Mouse (Mus musculus) neural tube, embryonic 12.5 days (tissue): ENCODE results near the gene Ppp6r2. TPM values are rescaled to one million over a fixed set of nuclear protein-coding genes. Genes with fewer than 3 reads are reported as not detected.

Experiments used
- ATAC-seq: fragments of 200-750 bp; cut with Nextera tagmentation; 2 replicates; pipeline ENCODE4 v1.8.0; 2017; ENCODE audit warnings: low read depth, mild to moderate bottlenecking, moderate TSS enrichment, moderate library complexity; ENCODE audit not compliant: low FRiP score
- H3K27ac ChIP-seq: fragments of 300-500 bp; sonication (generic); 2 replicates; pipeline ENCODE4 v1.5.1; 2016
- H3K27me3 ChIP-seq: fragments of 300-500 bp; sonication (generic); replicated peaks from 2 replicates; pipeline ENCODE4 v1.6.1; 2016; ENCODE audit warnings: mild to moderate bottlenecking
- H3K36me3 ChIP-seq: fragments of 300-500 bp; sonication (generic); 2 replicates; pipeline ENCODE4 v1.6.1; 2016; ENCODE audit warnings: mild to moderate bottlenecking
- H3K4me1 ChIP-seq: fragments of 300-500 bp; sonication (generic); 2 replicates; pipeline ENCODE4 v1.6.1; 2016
- H3K4me2 ChIP-seq: fragments of 300-500 bp; sonication (generic); replicated peaks from 2 replicates; pipeline ENCODE4 v1.6.1; 2016; ENCODE audit warnings: mild to moderate bottlenecking
- H3K4me3 ChIP-seq: fragments of 300-500 bp; sonication (generic); 2 replicates; pipeline ENCODE4 v1.5.1; 2016
- H3K9ac ChIP-seq: fragments of 300-500 bp; sonication (generic); 2 replicates; pipeline ENCODE4 v1.6.1; 2016; ENCODE audit warnings: mild to moderate bottlenecking
- H3K9me3 ChIP-seq: fragments of 300-500 bp; sonication (generic); 2 replicates; pipeline ENCODE4 v1.6.1; 2016; ENCODE audit warnings: mild to moderate bottlenecking
- WGBS: fragments of 180-500 bp; shearing (Covaris S2); methylation state at CpG from one replicate; pipeline ENCODE4 v1.1.7; 2016; 5-methylcytosine and 5-hydroxymethylcytosine counted together
- microRNA-seq: library from miRNA; unstranded; fragments of <30 nt; microRNA quantifications from one replicate; pipeline ENCODE4, GENCODE M21; 2017
- polyA plus RNA-seq: library from polyadenylated mRNA; unstranded; fragments of >200 nt; fragmentation: Nextera tagmentation; extraction: Ambion mirVana; gene quantifications from 2 replicates; pipeline ENCODE4 v1.2.1, GENCODE M21; 2016

Gene Ppp6r2
- polyA plus RNA-seq, 1 experiment from 2014 or later, result 56.9 TPM

GRCm38 (mm10) chr15:89322670-89323522 lies 111.5 kb downstream of the Ppp6r2 start, which contains the start of gene Adm2:
Gene Adm2 (plus strand): TSS chr15:89322720.
- Histone ChIP-seq H3K27me3 (peaks cover 15% of the 10 kb centered on the region), H3K4me3 (no peak within 1 kb of the TSS; the same call in 1 of the 2 replicates), H3K9ac (no peak within 1 kb of the TSS), H3K9me3 (no peaks in the 10 kb centered on the region), H3K4me1 (peaks cover 4% of the 10 kb centered on the region; the same call in 1 of the 2 replicates), H3K36me3 (no peaks in the 10 kb centered on the region), H3K4me2 (peak within 1 kb of the TSS; percentile 42), H3K27ac (no peak within 1 kb of the TSS)
- no peak for ATAC-seq
- WGBS, result 8% methylated on average over 26 of the region's 26 CpGs

DNA sequence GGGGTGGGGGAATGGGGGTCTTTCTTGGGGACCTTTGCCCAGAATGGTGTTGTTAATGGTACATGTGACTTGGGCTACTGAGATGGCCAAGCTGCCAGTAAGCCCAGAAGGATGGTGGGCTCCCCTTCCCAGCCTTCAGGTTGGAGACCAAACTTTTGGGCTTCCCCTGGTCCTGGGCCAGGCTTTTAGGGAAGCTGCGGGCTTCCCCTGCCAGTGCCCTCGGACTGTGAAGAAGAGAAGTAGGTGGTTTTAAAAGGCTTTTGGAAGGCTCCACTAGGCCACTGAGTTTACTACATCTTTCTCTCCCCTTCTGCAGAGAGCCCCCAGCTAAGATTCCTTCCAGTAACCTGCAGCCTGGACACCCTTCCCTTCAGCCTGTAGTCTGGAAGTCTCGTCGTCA lies 112.3 kb downstream of the Ppp6r2 start:
- Histone ChIP-seq H3K27me3 (peaks cover 15% of the 10 kb centered on the region), H3K9me3 (no peaks in the 10 kb centered on the region), H3K36me3 (no peaks in the 10 kb centered on the region), H3K9ac (no peak overlapping the region), H3K4me2 (no peak overlapping the region), H3K27ac (no peak overlapping the region), H3K4me3 (no peak overlapping the region), H3K4me1 (peaks cover 4% of the 10 kb centered on the region; the same call in 1 of the 2 replicates)
- ATAC-seq, result no peak
- WGBS, result 91% methylated on average over 4 of the region's 4 CpGs

DNA sequence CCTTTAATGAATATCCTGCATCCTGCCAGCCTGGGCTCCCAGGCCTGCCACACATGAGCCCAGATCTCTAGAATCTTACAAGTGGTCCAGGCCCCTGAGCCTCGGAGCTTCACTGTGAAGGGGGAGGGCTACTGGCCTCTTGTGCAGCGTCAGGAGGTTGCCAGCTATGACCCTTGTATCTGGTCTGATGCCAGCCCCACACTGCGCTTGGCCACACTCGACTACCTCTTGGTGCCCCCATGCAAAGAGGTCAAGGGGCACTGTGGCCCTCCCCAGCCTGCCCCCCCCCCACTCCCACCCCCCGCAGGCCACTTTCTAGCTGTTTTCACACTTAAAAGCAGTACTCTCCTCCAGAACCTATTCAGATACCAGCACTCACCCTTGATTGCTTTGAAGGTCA lies 115.1 kb downstream of the Ppp6r2 start:
- ATAC-seq, result no peak
- 74% methylated on average over 5 of the region's 5 CpGs for WGBS

DNA sequence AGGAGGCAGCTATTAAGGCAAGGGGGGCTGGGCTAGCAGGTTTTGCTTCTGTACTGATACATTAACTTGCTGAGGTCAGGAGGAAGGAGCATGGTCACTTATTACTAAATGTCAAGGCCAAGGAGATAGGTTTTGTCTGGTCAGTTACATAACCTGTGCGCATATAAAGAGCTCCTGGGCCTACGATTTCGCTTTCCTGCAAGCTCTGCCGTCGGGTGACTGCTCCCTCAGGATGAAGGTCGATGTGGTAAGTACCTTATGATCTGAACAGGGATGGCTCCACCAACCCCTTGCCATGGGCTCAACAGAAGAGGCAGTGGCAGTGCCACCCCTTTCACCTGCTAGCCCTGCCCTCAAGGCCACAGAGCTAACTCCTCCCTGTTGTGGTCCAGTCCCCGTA lies 122.9 kb downstream of the Ppp6r2 start, which contains the start of gene Miox:
Gene Miox (plus strand): TSS at position 128 of the 400 bp plus-strand sequence.
- H3K4me2 ChIP-seq, result no peak within 1 kb of the TSS
- no peak within 1 kb of the TSS for H3K9ac ChIP-seq
- H3K27me3 ChIP-seq, result no peaks in the 10 kb centered on the region
- WGBS, result 91% methylated on average over 7 of the region's 7 CpGs
- H3K36me3 ChIP-seq, result no peaks in the 10 kb centered on the region
- H3K27ac ChIP-seq, result no peak within 1 kb of the TSS
- ATAC-seq, result no peak
- no peaks in the 10 kb centered on the region for H3K9me3 ChIP-seq
- no peak within 1 kb of the TSS for H3K4me3 ChIP-seq
- no peaks in the 10 kb centered on the region for H3K4me1 ChIP-seq

More for the DNA sequence above, 115.1 kb downstream of the Ppp6r2 start:
- Histone ChIP-seq H3K4me3 (no peak overlapping the region), H3K36me3 (no peaks in the 10 kb centered on the region), H3K27ac (no peak overlapping the region), H3K4me1 (peaks cover 4% of the 10 kb centered on the region; the same call in 1 of the 2 replicates), H3K27me3 (peaks cover 15% of the 10 kb centered on the region), H3K4me2 (no peak overlapping the region), H3K9me3 (no peaks in the 10 kb centered on the region), H3K9ac (no peak overlapping the region)

GRCm38 (mm10) chr15:89334774-89335537 lies 123.6 kb downstream of the Ppp6r2 start:
- H3K27ac ChIP-seq, result no peak overlapping the region
- H3K4me2 ChIP-seq, result no peak overlapping the region
- H3K9ac ChIP-seq, result no peak overlapping the region
- no peaks in the 10 kb centered on the region for H3K4me1 ChIP-seq
- no peak for ATAC-seq
- no peak overlapping the region for H3K4me3 ChIP-seq
- H3K27me3 ChIP-seq, result no peaks in the 10 kb centered on the region
- H3K36me3 ChIP-seq, result no peaks in the 10 kb centered on the region
- 87% methylated on average over 17 of the region's 17 CpGs for WGBS
- H3K9me3 ChIP-seq, result no peaks in the 10 kb centered on the region

- Histone ChIP-seq H3K4me1 (no peaks in the 10 kb centered on the region), H3K4me2 (no peak overlapping the region), H3K27ac (no peak overlapping the region), H3K4me3 (no peak overlapping the region), H3K27me3 (no peaks in the 10 kb centered on the region), H3K9me3 (no peaks in the 10 kb centered on the region), H3K9ac (no peak overlapping the region), H3K36me3 (no peaks in the 10 kb centered on the region)
- 89% methylated on average over 14 of the region's 14 CpGs for WGBS
- ATAC-seq, result no peak
Observed at GRCm38 (mm10) chr15:89336422-89336821, 125.1 kb downstream of the Ppp6r2 start.

Small RNA genes lying within 50 kb of the gene (microRNA-seq; reads per million reads assigned to microRNA genes)
- gene Mir6958, result 1.5 reads per million
- gene Mir6959, result 0.87 reads per million
- gene Mir7118, result not detected

Other genes with a start within 250 kb of the Ppp6r2 start
- 2.8 and 4.1 TPM in 2 replicates for gene Mlc1, start 232.5 kb upstream of the Ppp6r2 start, polyA plus RNA-seq
- gene Mov10l1, start 228.6 kb upstream of the Ppp6r2 start, polyA plus RNA-seq, result not detected in 2 replicates
- gene Panx2, start 151.8 kb upstream of the Ppp6r2 start, polyA plus RNA-seq, result 1.5 and 2.0 TPM in 2 replicates
- gene Trabd, start 136.4 kb upstream of the Ppp6r2 start, polyA plus RNA-seq, result 49.6 and 51.2 TPM in 2 replicates
- gene Selenoo, start 122.5 kb upstream of the Ppp6r2 start, polyA plus RNA-seq, result 23.2 and 27.2 TPM in 2 replicates
- 18.7 and 20.6 TPM in 2 replicates for gene Tubgcp6, start 88.4 kb upstream of the Ppp6r2 start, polyA plus RNA-seq
- gene Hdac10, start 82.9 kb upstream of the Ppp6r2 start, polyA plus RNA-seq, result 23.6 and 25.1 TPM in 2 replicates
- 11.7 and 13.4 TPM in 2 replicates for gene Mapk12, start 70.8 kb upstream of the Ppp6r2 start, polyA plus RNA-seq
- gene Mapk11, start 61.9 kb upstream of the Ppp6r2 start, polyA plus RNA-seq, result 45.7 and 46.6 TPM in 2 replicates
- gene Plxnb2, start 30.8 kb upstream of the Ppp6r2 start, polyA plus RNA-seq, result 123 and 126 TPM in 2 replicates
- 55.5 and 62.6 TPM in 2 replicates for gene Dennd6b, start 15.1 kb upstream of the Ppp6r2 start, polyA plus RNA-seq
- 88.9 and 90.5 TPM in 2 replicates for gene Sbf1, start 103.8 kb downstream of the Ppp6r2 start, polyA plus RNA-seq
- not detected in 2 replicates for gene Adm2, start 111.2 kb downstream of the Ppp6r2 start, polyA plus RNA-seq
- gene Miox, start 122.8 kb downstream of the Ppp6r2 start, polyA plus RNA-seq, result not detected in 2 replicates
- 38.8 and 42.2 TPM in 2 replicates for gene Lmf2, start 144.1 kb downstream of the Ppp6r2 start, polyA plus RNA-seq
- gene Ncaph2, start 144.2 kb downstream of the Ppp6r2 start, polyA plus RNA-seq, result 133 and 139 TPM in 2 replicates
- gene Sco2, start 162.3 kb downstream of the Ppp6r2 start, polyA plus RNA-seq, result 7.8 and 8.8 TPM in 2 replicates
- gene Tymp, start 165.5 kb downstream of the Ppp6r2 start, polyA plus RNA-seq, result 1.6 and 1.7 TPM in 2 replicates
- gene Odf3b, start 167.7 kb downstream of the Ppp6r2 start, polyA plus RNA-seq, result 0.30 and 0.54 TPM in 2 replicates
- gene Klhdc7b, start 173.4 kb downstream of the Ppp6r2 start, polyA plus RNA-seq, result not detected in 2 replicates
- not detected in 2 replicates for gene Syce3, start 198.9 kb downstream of the Ppp6r2 start, polyA plus RNA-seq
- gene Cpt1b, start 214.3 kb downstream of the Ppp6r2 start, polyA plus RNA-seq, result 0.85 and 1.4 TPM in 2 replicates
- gene C730034F03Rik, start 218.0 kb downstream of the Ppp6r2 start, polyA plus RNA-seq, result 5.2 and 5.3 TPM in 2 replicates
- not detected in 2 replicates for gene Gm44502, start 218.1 kb downstream of the Ppp6r2 start, polyA plus RNA-seq
- gene Chkb, start 218.4 kb downstream of the Ppp6r2 start, polyA plus RNA-seq, result 79.3 and 80.1 TPM in 2 replicates
- 61.7 and 62.5 TPM in 2 replicates for gene Mapk8ip2, start 242.4 kb downstream of the Ppp6r2 start, polyA plus RNA-seq